Mouse (Mus musculus): ENCODE results near the gene Ifi205. TPM values are rescaled to one million over a fixed set of nuclear protein-coding genes. Genes with fewer than 3 reads are reported as not detected.
"Not testable (repeated sequence)": the region's sequence is repeated elsewhere in the genome, so short reads cannot be mapped to it uniquely, and the experiment has no call there.

The Ifi205 gene
- polyA plus RNA-seq, 1 experiment from 2014 or later = not detected

GRCm38 (mm10) chr1:173995003-173995402 is 36.6 kb downstream of the Ifi205 start:
- Histone ChIP-seq H3K36me3 (ENCODE audit: control insufficient read depth, insufficient read depth, low read length) (no peaks in the 10 kb centered on the region), H3K4me1 (replicated peaks; ENCODE audit: control insufficient read depth, insufficient read depth, low read length) (no peaks in the 10 kb centered on the region), H3K4me3 (ENCODE audit: low read depth, low read length) (no peak overlapping the region), H3K27ac (ENCODE audit: low read depth, low read length) (no peak overlapping the region), H3K27me3 (ENCODE audit: control insufficient read depth, insufficient read depth, low read length) (no peaks in the 10 kb centered on the region), H3K4me2 (replicated peaks; ENCODE audit: low read depth, low read length) (no peak overlapping the region), H3K9ac (ENCODE audit: low read depth, low read length) (no peak overlapping the region), H3K9me3 (ENCODE audit: control insufficient read depth, low read length) (no peaks in the 10 kb centered on the region)
- no peak for DNase-seq (ENCODE audit: low spot score)
- no peak for ATAC-seq (ENCODE audit: low FRiP score)
- WGBS = 91% methylated on average over 4 of the region's 4 CpGs

GRCm38 (mm10) chr1:173982694-173983305 is 48.8 kb downstream of the Ifi205 start, which contains the start of gene Ifi202b:
Gene Ifi202b, minus strand, starts transcription at chr1:173982744.
- DNase-seq (ENCODE audit: low spot score); H3K9ac ChIP-seq (ENCODE audit: low read depth, low read length); ATAC-seq (ENCODE audit: low FRiP score); H3K27ac ChIP-seq (ENCODE audit: low read depth, low read length); H3K4me1 ChIP-seq (replicated peaks; ENCODE audit: control insufficient read depth, insufficient read depth, low read length); H3K27me3 ChIP-seq (ENCODE audit: control insufficient read depth, insufficient read depth, low read length); H3K9me3 ChIP-seq (ENCODE audit: control insufficient read depth, low read length); H3K4me2 ChIP-seq (replicated peaks; ENCODE audit: low read depth, low read length); H3K4me3 ChIP-seq (ENCODE audit: low read depth, low read length); H3K36me3 ChIP-seq (ENCODE audit: control insufficient read depth, insufficient read depth, low read length): not testable (repeated sequence)
- WGBS = 92% methylated on average over 6 of the region's 6 CpGs

- 57% methylated on average over 3 of the region's 3 CpGs for WGBS
- H3K36me3 ChIP-seq (ENCODE audit: control insufficient read depth, insufficient read depth, low read length); H3K9me3 ChIP-seq (ENCODE audit: control insufficient read depth, low read length); H3K27ac ChIP-seq (ENCODE audit: low read depth, low read length); H3K27me3 ChIP-seq (ENCODE audit: control insufficient read depth, insufficient read depth, low read length); H3K4me3 ChIP-seq (ENCODE audit: low read depth, low read length); ATAC-seq (ENCODE audit: low FRiP score); H3K4me2 ChIP-seq (replicated peaks; ENCODE audit: low read depth, low read length); DNase-seq (ENCODE audit: low spot score); H3K4me1 ChIP-seq (replicated peaks; ENCODE audit: control insufficient read depth, insufficient read depth, low read length); H3K9ac ChIP-seq (ENCODE audit: low read depth, low read length): not testable (repeated sequence)
Observed at GRCm38 (mm10) chr1:173981038-173981437, 50.6 kb downstream of the Ifi205 start.

- no peaks in the 10 kb centered on the region for H3K36me3 ChIP-seq (ENCODE audit: control insufficient read depth, insufficient read depth, low read length)
- ATAC-seq (ENCODE audit: low FRiP score) = no peak
- DNase-seq (ENCODE audit: low spot score) = no peak
- H3K4me1 ChIP-seq (replicated peaks; ENCODE audit: control insufficient read depth, insufficient read depth, low read length) = no peaks in the 10 kb centered on the region
- H3K27ac ChIP-seq (ENCODE audit: low read depth, low read length) = no peak overlapping the region
- H3K4me2 ChIP-seq (replicated peaks; ENCODE audit: low read depth, low read length) = no peak overlapping the region
- no peak overlapping the region for H3K9ac ChIP-seq (ENCODE audit: low read depth, low read length)
- no peaks in the 10 kb centered on the region for H3K9me3 ChIP-seq (ENCODE audit: control insufficient read depth, low read length)
- H3K4me3 ChIP-seq (ENCODE audit: low read depth, low read length) = no peak overlapping the region
- no peaks in the 10 kb centered on the region for H3K27me3 ChIP-seq (ENCODE audit: control insufficient read depth, insufficient read depth, low read length)
Observed at GRCm38 (mm10) chr1:173977622-173978021, 54.0 kb downstream of the Ifi205 start.

GRCm38 (mm10) chr1:173973111-173973510 is 58.5 kb downstream of the Ifi205 start:
- H3K4me3 ChIP-seq (ENCODE audit: low read depth, low read length) = no peak overlapping the region
- H3K4me2 ChIP-seq (replicated peaks; ENCODE audit: low read depth, low read length) = no peak overlapping the region
- no peak overlapping the region for H3K9ac ChIP-seq (ENCODE audit: low read depth, low read length)
- H3K27me3 ChIP-seq (ENCODE audit: control insufficient read depth, insufficient read depth, low read length) = no peaks in the 10 kb centered on the region
- no peak overlapping the region for H3K27ac ChIP-seq (ENCODE audit: low read depth, low read length)
- DNase-seq (ENCODE audit: low spot score) (no peak), ATAC-seq (ENCODE audit: low FRiP score) (no peak)
- H3K36me3 ChIP-seq (ENCODE audit: control insufficient read depth, insufficient read depth, low read length) = no peaks in the 10 kb centered on the region
- H3K9me3 ChIP-seq (ENCODE audit: control insufficient read depth, low read length) = no peaks in the 10 kb centered on the region
- no peaks in the 10 kb centered on the region for H3K4me1 ChIP-seq (replicated peaks; ENCODE audit: control insufficient read depth, insufficient read depth, low read length)

Other genes with a start within 250 kb of the Ifi205 start
- 0.17 and 0.52 TPM in 2 replicates for gene Ifi211, start 118.8 kb downstream of the Ifi205 start, polyA plus RNA-seq (2014; fragmentation: Nextera tagmentation; extraction: Ambion mirVana)
- gene Mndal, start 89.3 kb downstream of the Ifi205 start, polyA plus RNA-seq (2014; fragmentation: Nextera tagmentation; extraction: Ambion mirVana) = 0.24 and 0.93 TPM in 2 replicates
- gene Ifi203, start 89.1 kb downstream of the Ifi205 start, polyA plus RNA-seq (2014; fragmentation: Nextera tagmentation; extraction: Ambion mirVana) = 0.23 TPM in 1 of 2 replicates, not detected in the other
- gene Ifi202b, start 49.1 kb downstream of the Ifi205 start, polyA plus RNA-seq (2014; fragmentation: Nextera tagmentation; extraction: Ambion mirVana) = not detected in 2 replicates
- not detected in 2 replicates for gene Olfr433, start 8.9 kb upstream of the Ifi205 start, polyA plus RNA-seq (2014; fragmentation: Nextera tagmentation; extraction: Ambion mirVana)
- gene Olfr432, start 17.4 kb upstream of the Ifi205 start, polyA plus RNA-seq (2014; fragmentation: Nextera tagmentation; extraction: Ambion mirVana) = not detected in 2 replicates
- not detected in 2 replicates for gene Olfr430, start 34.8 kb upstream of the Ifi205 start, polyA plus RNA-seq (2014; fragmentation: Nextera tagmentation; extraction: Ambion mirVana)
- gene Olfr429, start 52.5 kb upstream of the Ifi205 start, polyA plus RNA-seq (2014; fragmentation: Nextera tagmentation; extraction: Ambion mirVana) = not detected in 2 replicates
- not detected in 2 replicates for gene Olfr427, start 65.1 kb upstream of the Ifi205 start, polyA plus RNA-seq (2014; fragmentation: Nextera tagmentation; extraction: Ambion mirVana)
- gene Olfr231, start 89.4 kb upstream of the Ifi205 start, polyA plus RNA-seq (2014; fragmentation: Nextera tagmentation; extraction: Ambion mirVana) = not detected in 2 replicates
- not detected in 2 replicates for gene Olfr424, start 99.7 kb upstream of the Ifi205 start, polyA plus RNA-seq (2014; fragmentation: Nextera tagmentation; extraction: Ambion mirVana)
- gene Olfr420, start 123.8 kb upstream of the Ifi205 start, polyA plus RNA-seq (2014; fragmentation: Nextera tagmentation; extraction: Ambion mirVana) = not detected in 2 replicates
- gene Spta1, start 141.0 kb upstream of the Ifi205 start, polyA plus RNA-seq (2014; fragmentation: Nextera tagmentation; extraction: Ambion mirVana) = 1.9 and 2.9 TPM in 2 replicates
- gene Olfr419, start 220.3 kb upstream of the Ifi205 start, polyA plus RNA-seq (2014; fragmentation: Nextera tagmentation; extraction: Ambion mirVana) = not detected in 2 replicates

Data from hindbrain, embryonic 11.5 days (tissue).